Mouse (Mus musculus) layer of hippocampus, adult 18-20 months (tissue): Measurements from ENCODE around the gene Myo1d. TPM values are rescaled to one million over a fixed set of nuclear protein-coding genes. Genes with fewer than 3 reads are reported as not detected.

ENCODE experiments used
- DNase-seq, 2 experiments: peaks; one replicate each; pipeline ENCODE4 v3.0.0; 2022; ENCODE audit warnings: low spot score in 2 of 2
- total RNA-seq, 2 experiments: library from RNA; stranded (reverse); gene quantifications; 2 replicates each; pipeline ENCODE4 v1.2.3; 2021

Gene Myo1d
- total RNA-seq, 2 experiments from 2014 or later = 8.6 to 9.9 TPM

GRCm38 (mm10) chr11:80783460-80783859 is 3.6 kb upstream of the Myo1d start:
- no peak for DNase-seq

DNA sequence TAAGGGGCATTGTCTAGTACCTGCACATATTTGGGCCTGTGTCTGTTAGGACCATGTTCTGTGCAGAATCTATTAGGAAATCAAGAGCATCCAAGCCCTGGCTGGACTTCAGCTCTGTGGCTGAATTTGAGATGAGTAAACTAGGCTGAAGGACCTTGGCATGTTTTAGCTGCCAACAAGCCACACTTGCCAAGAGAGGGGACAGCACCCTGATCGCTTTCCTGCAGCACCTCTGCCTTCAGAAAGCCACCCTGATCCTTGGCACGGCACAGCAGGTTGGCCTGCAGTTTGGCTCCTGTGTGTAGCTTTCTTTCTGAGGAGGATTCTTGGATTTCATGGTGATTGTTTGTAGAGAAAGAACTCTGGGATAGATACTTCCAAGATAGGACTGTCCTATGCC is 1.7 kb upstream of the Myo1d start:
- DNase-seq = no peak

DNA sequence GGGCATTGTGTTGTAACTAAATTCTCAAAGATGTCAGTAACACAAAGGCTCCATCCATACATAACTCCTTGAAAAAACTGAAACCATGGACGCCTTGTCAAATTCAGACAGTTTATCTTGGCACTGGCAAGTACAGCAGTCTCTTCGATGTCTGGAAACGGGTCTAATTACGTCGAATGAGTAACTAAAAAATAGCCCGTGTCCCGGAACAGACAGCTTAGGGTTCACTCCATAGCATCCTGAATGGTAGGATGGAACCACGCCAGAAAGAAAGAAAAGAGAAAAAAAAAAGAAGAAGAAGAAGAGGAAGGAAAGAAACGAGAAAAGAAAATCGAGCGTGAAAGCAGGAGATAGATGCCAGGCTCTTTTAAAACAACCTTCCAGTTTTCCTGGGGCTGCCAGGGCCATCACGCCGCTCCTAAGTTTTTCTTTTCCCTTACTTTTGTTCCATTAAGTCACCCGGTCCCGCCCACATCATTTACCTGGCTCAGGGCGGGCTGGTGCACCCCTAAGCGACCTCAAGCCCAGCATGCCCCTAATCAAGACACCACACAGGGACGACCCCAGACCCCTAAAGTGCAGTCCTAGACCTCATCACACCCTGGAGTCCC is 804 bp downstream of the Myo1d start:
- DNase-seq = no peak

- no peak for DNase-seq
Observed at GRCm38 (mm10) chr11:80778157-80778556, 1.7 kb downstream of the Myo1d start.

- no peak for DNase-seq
Observed at GRCm38 (mm10) chr11:80777708-80778107, 2.1 kb downstream of the Myo1d start.

DNA sequence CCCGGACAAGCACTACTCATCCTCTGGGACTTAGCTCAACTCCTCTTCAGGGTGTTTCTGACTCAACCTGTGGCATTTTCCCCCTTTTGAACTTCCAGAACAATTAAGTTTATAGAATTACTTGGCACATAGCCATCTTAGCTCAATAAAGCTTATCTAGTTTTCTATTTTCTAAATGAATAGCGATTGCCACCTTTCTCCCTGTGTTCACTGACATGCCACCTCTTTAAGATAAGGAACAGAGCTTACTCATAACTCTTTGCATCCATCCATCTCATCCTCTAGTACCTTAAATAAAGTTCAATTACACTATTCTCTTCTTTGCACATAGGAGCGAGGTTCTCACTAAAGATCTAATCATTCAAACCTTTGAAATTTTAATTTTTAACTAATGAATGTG is 4.3 kb downstream of the Myo1d start:
- no peak for DNase-seq

GRCm38 (mm10) chr11:80772595-80773210 is 7.1 kb downstream of the Myo1d start:
- DNase-seq = no peak

GRCm38 (mm10) chr11:80771596-80772250 is 8.1 kb downstream of the Myo1d start:
- DNase-seq = no peak

GRCm38 (mm10) chr11:80771186-80771585 is 8.6 kb downstream of the Myo1d start:
- no peak for DNase-seq

DNA sequence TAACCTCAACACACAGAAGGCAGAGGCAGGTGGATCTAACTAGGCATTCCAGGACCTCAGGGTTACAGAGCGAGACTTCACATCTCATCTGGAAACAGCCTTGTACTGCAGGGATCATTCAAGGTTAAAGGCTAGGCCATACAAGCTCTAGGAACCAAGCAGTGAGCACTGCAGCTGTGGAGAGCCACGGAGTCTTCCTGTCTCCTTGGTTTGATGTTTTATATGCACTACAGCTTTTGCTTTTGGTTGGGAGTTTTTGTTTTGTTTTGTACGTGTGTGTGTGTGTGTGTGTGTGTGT is 12.6 kb downstream of the Myo1d start:
- no peak for DNase-seq

GRCm38 (mm10) chr11:80766472-80767319 is 13.1 kb downstream of the Myo1d start:
- peak in 1 of 2 experiments; percentile 16 for DNase-seq

GRCm38 (mm10) chr11:80766068-80766467 is 13.8 kb downstream of the Myo1d start:
- DNase-seq = no peak

DNA sequence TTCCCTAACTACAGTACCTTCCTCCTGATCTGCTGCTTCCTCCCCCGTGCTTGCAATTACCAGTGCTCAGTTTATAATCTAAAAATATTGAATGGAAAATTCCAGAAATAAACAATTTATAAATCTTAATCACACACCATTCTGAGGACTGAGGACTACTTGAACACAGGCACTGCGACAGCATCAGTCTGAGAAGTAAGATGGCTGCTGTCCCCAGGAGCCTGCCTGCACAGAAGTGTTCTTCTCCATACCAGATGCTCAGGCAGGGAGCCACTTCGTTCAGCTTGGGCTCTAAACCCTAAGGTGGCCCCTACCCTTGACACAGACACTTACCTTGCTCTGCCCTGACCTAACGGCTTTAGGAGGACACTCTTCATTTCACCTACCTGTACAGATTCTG is 17.8 kb downstream of the Myo1d start:
- no peak for DNase-seq

- DNase-seq = no peak
Observed at GRCm38 (mm10) chr11:80761285-80761974, 18.4 kb downstream of the Myo1d start.

DNA sequence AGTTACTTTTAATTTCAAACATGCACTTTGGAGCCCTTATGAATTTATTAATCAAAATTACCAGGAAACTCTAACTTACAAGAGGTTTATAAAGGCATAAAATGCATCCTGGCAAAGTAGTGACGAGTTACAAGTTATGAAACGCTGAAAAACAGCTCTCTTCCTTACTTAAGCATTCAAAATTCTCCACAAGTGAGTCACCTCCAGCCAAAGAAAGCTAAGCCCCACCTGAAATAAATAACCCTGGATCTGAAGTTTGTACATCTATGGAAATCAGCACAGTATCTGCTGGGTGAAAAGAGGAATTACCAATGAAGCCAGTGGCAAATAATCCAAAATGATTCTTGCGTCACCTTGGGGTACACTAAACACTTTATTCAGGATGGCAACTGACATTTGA is 20.8 kb downstream of the Myo1d start:
- DNase-seq = no peak

- DNase-seq = no peak
Observed at GRCm38 (mm10) chr11:80754201-80754600, 25.6 kb downstream of the Myo1d start.

DNA sequence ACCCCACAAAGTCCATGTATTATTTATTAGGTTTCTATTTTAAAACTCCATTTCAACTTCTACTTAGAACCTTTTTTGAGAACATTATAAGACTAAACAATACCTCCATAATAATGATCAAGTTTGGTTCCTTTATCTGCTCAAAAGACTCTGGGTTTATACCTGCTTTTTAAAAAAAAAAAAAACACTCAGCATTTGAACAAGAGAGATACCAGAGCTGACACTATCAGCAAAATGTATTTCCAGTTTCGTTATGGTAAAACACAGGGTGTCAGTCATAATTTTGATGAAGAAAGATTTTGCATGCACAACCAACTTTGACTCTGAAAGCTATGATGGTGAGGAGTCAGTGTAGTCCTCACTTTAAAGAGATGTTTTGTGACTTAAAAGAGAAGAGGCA is 28.7 kb downstream of the Myo1d start:
- DNase-seq = no peak

GRCm38 (mm10) chr11:80749187-80749586 is 30.6 kb downstream of the Myo1d start:
- no peak for DNase-seq

DNA sequence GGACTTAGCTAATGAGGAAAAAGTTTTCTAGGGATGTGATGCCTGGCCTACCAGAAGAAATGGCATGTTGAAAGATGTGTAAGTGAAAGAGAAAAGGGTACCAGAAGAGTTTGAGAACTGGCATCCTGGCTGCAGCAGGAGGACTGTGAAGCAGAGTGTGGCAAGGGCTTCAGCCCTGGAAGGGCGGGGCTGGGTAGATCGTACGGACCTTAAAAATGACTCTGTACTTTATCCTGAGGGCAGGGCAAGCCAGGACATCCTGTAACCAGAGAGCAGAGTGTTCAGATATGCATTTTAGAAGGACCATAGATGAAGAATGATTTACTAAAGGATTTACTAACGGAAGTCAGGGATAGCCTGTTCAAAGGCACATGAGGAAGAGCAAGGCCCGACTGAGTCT is 34.4 kb downstream of the Myo1d start:
- no peak for DNase-seq

DNA sequence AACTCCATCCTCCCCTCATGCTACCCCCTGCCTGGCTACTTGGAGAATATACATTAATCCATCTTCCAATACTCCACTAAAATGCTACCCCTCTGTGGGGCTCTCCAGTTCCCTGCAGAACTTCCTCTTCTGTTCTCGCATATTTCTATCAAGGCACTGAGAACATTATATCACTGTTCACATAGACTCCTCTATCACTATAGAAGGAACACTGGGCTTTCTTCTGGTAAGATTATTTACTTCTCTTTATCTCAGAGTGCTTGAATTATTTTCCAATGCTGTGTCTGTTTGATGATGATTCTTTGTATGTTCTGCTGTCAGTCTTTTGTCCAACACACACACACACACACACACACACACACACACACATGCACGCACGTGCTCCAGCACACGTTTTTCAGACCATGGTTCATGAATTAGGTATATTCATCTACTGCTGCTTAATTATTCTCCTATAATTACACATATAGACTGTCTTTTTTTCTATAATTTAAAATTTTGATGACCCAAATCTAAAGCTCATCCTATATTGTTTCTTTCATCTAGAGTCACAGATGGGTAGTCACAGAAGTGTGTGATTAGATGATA is 35.9 kb downstream of the Myo1d start:
- DNase-seq = no peak

- DNase-seq = no peak
Observed at GRCm38 (mm10) chr11:80742462-80742861, 37.4 kb downstream of the Myo1d start.
